Mouse (Mus musculus): ENCODE measurements around the gene Olfr332.

DNA sequence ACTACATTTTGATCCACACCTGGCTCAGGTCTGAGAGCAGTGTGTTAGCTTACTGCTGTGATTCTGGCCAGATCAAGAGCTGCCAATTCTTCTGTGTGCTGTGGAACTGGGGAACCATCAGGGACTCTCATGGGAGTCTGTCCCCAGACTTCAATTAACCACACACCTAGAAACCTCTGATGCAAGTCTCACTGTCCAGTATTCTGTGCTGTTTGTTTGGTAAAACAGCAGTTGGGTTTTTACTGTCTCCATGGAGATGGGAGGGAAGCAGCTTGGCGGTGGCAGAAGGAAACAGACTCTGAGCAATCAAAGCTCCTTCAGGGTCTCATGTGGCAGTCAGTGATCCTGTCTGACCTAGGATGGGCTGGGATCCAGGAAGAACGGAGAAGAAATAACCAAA lies at the start of gene Olfr332:
- TF ChIP-seq EP300 (IDR thresholded peaks at IDR 0.05) (no peak), CTCF (IDR thresholded peaks at IDR 0.05) (no peak)

All from lung, postnatal 0 days (tissue).